Mouse (Mus musculus) myocyte (in vitro differentiated cells): ENCODE measurements around the gene Hsd17b12.

Source experiments
- CEBPB ChIP-seq: IDR thresholded peaks from 2 replicates; pipeline ENCODE4 v1.6.1; 2011; ENCODE audit warnings: mild to moderate bottlenecking, moderate library complexity; ENCODE audit not compliant: poor library complexity, insufficient read depth, severe bottlenecking
- E2F4 ChIP-seq: IDR thresholded peaks from one replicate; pipeline ENCODE4 v1.6.1; 2011; ENCODE audit warnings: mild to moderate bottlenecking, control low read depth, moderate library complexity; ENCODE audit not compliant: insufficient read depth
- MAX ChIP-seq: IDR thresholded peaks from one replicate; pipeline ENCODE4 v1.6.1; 2011; ENCODE audit warnings: low read depth, mild to moderate bottlenecking, control low read depth
- MYOG ChIP-seq, 3 experiments: IDR thresholded peaks; one replicate each; pipeline ENCODE4 v1.6.1; 2011; ENCODE audit warnings: control low read depth in 2 of 3, low read depth in 2 of 3, mild to moderate bottlenecking in 2 of 3; ENCODE audit not compliant: insufficient read length in 2 of 3, control insufficient read depth in 1 of 3, insufficient read depth in 1 of 3
- POLR2A ChIP-seq: IDR thresholded peaks from one replicate; pipeline ENCODE4 v1.6.1; 2011; ENCODE audit warnings: low read depth, mild to moderate bottlenecking, control low read depth, moderate library complexity; ENCODE audit not compliant: insufficient read length
- POLR2AphosphoS2 ChIP-seq: IDR thresholded peaks from one replicate; pipeline ENCODE4 v1.6.1; 2011; ENCODE audit warnings: low read depth, control low read depth; ENCODE audit not compliant: insufficient read length
- REST ChIP-seq: IDR thresholded peaks from one replicate; pipeline ENCODE4 v1.6.1; 2011; ENCODE audit warnings: mild to moderate bottlenecking, control low read depth, moderate library complexity; ENCODE audit not compliant: insufficient read depth, insufficient read length
- SRF ChIP-seq: IDR thresholded peaks from one replicate; pipeline ENCODE4 v1.6.1; 2011; ENCODE audit warnings: low read depth; ENCODE audit not compliant: control insufficient read depth, insufficient read length
- TCF12 ChIP-seq: IDR thresholded peaks from one replicate; pipeline ENCODE4 v1.6.1; 2011; ENCODE audit warnings: mild to moderate bottlenecking, control low read depth; ENCODE audit not compliant: poor library complexity, insufficient read depth, severe bottlenecking
- TCF3 ChIP-seq: IDR thresholded peaks from one replicate; pipeline ENCODE4 v1.6.1; 2011; ENCODE audit warnings: low read depth, control low read depth; ENCODE audit not compliant: insufficient read length
- USF1 ChIP-seq: IDR thresholded peaks from one replicate; pipeline ENCODE4 v1.6.1; 2011; ENCODE audit warnings: low read depth, mild to moderate bottlenecking, control low read depth, moderate library complexity

DNA sequence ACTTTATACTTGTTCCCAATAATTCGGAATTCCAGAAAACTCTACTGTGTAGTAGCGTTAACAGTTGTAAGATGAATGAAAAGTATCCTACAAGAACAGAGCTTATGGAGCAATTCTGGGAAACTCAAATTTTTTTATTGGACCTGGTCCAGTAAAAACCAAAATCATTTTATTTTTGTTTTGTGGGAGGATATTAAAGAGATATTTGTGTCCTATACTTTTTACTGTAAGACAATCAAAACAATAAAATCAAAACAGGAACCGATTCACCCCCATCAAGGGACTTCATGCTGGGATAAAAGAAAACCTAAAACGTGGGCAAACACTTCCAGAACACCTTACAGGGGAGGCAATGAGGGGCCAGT is 738 bp upstream of the Hsd17b12 start:
- TF ChIP-seq POLR2A, result no peak
- TF ChIP-seq MYOG (IDR thresholded peaks at IDR 0.05; ENCODE audit: control insufficient read depth in 1 of 3, insufficient read depth in 1 of 3, insufficient read length in 2 of 3, low read depth in 2 of 3), result no peak
- no peak for TF ChIP-seq REST
- TF ChIP-seq TCF12, result no peak
- no peak for TF ChIP-seq SRF
- no peak for TF ChIP-seq CEBPB
- TF ChIP-seq POLR2AphosphoS2, result no peak
- TF ChIP-seq USF1, result no peak
- no peak for TF ChIP-seq MAX
- TF ChIP-seq E2F4, result no peak
- TF ChIP-seq TCF3, result no peak
